Mouse (Mus musculus) liver, embryonic 12.5 days (tissue): ENCODE measurements around the gene Fads3. TPM values are rescaled to one million over a fixed set of nuclear protein-coding genes. Genes with fewer than 3 reads are reported as not detected.

ENCODE experiments used
- ATAC-seq: fragments of 200-750 bp; cut with Nextera tagmentation; 2 replicates; pipeline ENCODE4 v1.8.0; 2017; ENCODE audit warnings: moderate number of reproducible peaks, mild to moderate bottlenecking, moderate library complexity
- H3K27ac ChIP-seq: fragments of 300-500 bp; sonication (generic); 2 replicates; pipeline ENCODE4 v1.5.1; 2016; ENCODE audit warnings: mild to moderate bottlenecking
- H3K27me3 ChIP-seq: fragments of 300-500 bp; sonication (generic); replicated peaks from 2 replicates; pipeline ENCODE4 v1.6.1; 2016; ENCODE audit warnings: mild to moderate bottlenecking, moderate library complexity
- H3K36me3 ChIP-seq: fragments of 300-500 bp; sonication (generic); 2 replicates; pipeline ENCODE4 v1.6.1; 2016; ENCODE audit warnings: mild to moderate bottlenecking, moderate library complexity
- H3K4me1 ChIP-seq: fragments of 300-500 bp; sonication (generic); 2 replicates; pipeline ENCODE4 v1.6.1; 2016
- H3K4me2 ChIP-seq: fragments of 300-500 bp; sonication (generic); 2 replicates; pipeline ENCODE4 v1.6.1; 2016; ENCODE audit warnings: mild to moderate bottlenecking, moderate library complexity
- H3K4me3 ChIP-seq: fragments of 300-500 bp; sonication (generic); 2 replicates; pipeline ENCODE4 v1.5.1; 2016; ENCODE audit warnings: mild to moderate bottlenecking, moderate library complexity
- H3K9ac ChIP-seq: fragments of 300-500 bp; sonication (generic); 2 replicates; pipeline ENCODE4 v1.6.1; 2016; ENCODE audit warnings: mild to moderate bottlenecking, moderate library complexity
- H3K9me3 ChIP-seq: fragments of 300-500 bp; sonication (generic); replicated peaks from 2 replicates; pipeline ENCODE4 v1.6.1; 2016; ENCODE audit warnings: mild to moderate bottlenecking, moderate library complexity
- WGBS: fragments of 180-500 bp; shearing (Covaris S2); methylation state at CpG from one replicate; pipeline ENCODE4 v1.1.7; 2016; ENCODE audit not compliant: insufficient replicate concordance; 5-methylcytosine and 5-hydroxymethylcytosine counted together
- polyA plus RNA-seq: library from polyadenylated mRNA; unstranded; fragments of >200 nt; fragmentation: Nextera tagmentation; extraction: Ambion mirVana; gene quantifications from 2 replicates; pipeline ENCODE4 v1.2.1, GENCODE M21; 2016

The Fads3 gene
- polyA plus RNA-seq, 1 experiment from 2014 or later, result 10.0 TPM

- peak overlapping the region; percentile 88 for H3K4me2 ChIP-seq
- H3K4me1 ChIP-seq, result peaks cover 71% of the 10 kb centered on the region
- H3K27me3 ChIP-seq, result peaks cover 17% of the 10 kb centered on the region
- ATAC-seq, result peak; percentile 3; the same call in 1 of the 2 replicates
- H3K9me3 ChIP-seq, result no peaks in the 10 kb centered on the region
- peak overlapping the region; percentile 60 for H3K9ac ChIP-seq
- WGBS, result 9% methylated on average over 20 of the region's 20 CpGs
- H3K4me3 ChIP-seq, result peak overlapping the region; percentile 58
- peak overlapping the region; percentile 11; the same call in 1 of the 2 replicates for H3K27ac ChIP-seq
- peaks cover 27% of the 10 kb centered on the region for H3K36me3 ChIP-seq
Observed at GRCm38 (mm10) chr19:10040866-10041387, 442 bp upstream of the Fads3 start.

- Histone ChIP-seq H3K27me3 (peaks cover 17% of the 10 kb centered on the region), H3K27ac (no peak overlapping the region)
- 50% methylated on average over 6 of the region's 6 CpGs for WGBS
Observed at GRCm38 (mm10) chr19:10042232-10042631, 863 bp downstream of the Fads3 start.

DNA sequence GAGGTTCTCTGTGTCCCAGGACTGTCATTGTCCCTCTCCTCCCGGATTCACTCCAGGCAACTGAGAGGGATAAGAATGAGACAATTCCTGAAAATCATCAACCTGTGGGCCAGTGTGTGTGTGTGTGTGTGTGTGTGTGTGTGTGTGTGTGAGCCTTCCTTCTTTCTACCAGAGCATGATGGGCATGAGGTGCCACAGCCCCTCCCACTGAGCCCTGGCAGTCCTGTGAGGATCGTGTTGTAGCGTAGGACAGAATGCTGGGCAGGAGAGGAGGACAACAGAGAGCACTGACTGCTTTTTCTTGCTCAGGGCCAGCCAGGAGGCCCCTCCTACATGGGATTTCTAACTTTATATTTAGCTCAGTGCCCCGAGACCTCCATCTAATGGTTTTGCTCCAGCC lies 1.4 kb downstream of the Fads3 start:
- H3K4me3 ChIP-seq, result no peak overlapping the region
- no peak overlapping the region for H3K9ac ChIP-seq
- peaks cover 8% of the 10 kb centered on the region for H3K36me3 ChIP-seq
- H3K27ac ChIP-seq, result no peak overlapping the region
- no peaks in the 10 kb centered on the region for H3K9me3 ChIP-seq
- WGBS, result 80% methylated on average over 4 of the region's 4 CpGs
- ATAC-seq, result no peak
- H3K4me1 ChIP-seq, result peaks cover 73% of the 10 kb centered on the region
- H3K4me2 ChIP-seq, result peak overlapping the region; percentile 88
- peaks cover 17% of the 10 kb centered on the region for H3K27me3 ChIP-seq

More at GRCm38 (mm10) chr19:10042232-10042631, 863 bp downstream of the Fads3 start:
- H3K36me3 ChIP-seq, result peaks cover 14% of the 10 kb centered on the region
- H3K4me2 ChIP-seq, result peak overlapping the region; percentile 88
- peak overlapping the region; percentile 60 for H3K9ac ChIP-seq
- H3K4me3 ChIP-seq, result peak overlapping the region; percentile 58
- H3K9me3 ChIP-seq, result no peaks in the 10 kb centered on the region
- no peak for ATAC-seq
- H3K4me1 ChIP-seq, result peaks cover 72% of the 10 kb centered on the region

GRCm38 (mm10) chr19:10043643-10044042 lies 2.3 kb downstream of the Fads3 start:
- Histone ChIP-seq H3K36me3 (peaks cover 2% of the 10 kb centered on the region; the same call in 1 of the 2 replicates), H3K4me1 (peaks cover 70% of the 10 kb centered on the region), H3K27me3 (peaks cover 20% of the 10 kb centered on the region), H3K4me3 (no peak overlapping the region), H3K9ac (no peak overlapping the region), H3K9me3 (no peaks in the 10 kb centered on the region), H3K4me2 (no peak overlapping the region), H3K27ac (no peak overlapping the region)
- ATAC-seq, result no peak

DNA sequence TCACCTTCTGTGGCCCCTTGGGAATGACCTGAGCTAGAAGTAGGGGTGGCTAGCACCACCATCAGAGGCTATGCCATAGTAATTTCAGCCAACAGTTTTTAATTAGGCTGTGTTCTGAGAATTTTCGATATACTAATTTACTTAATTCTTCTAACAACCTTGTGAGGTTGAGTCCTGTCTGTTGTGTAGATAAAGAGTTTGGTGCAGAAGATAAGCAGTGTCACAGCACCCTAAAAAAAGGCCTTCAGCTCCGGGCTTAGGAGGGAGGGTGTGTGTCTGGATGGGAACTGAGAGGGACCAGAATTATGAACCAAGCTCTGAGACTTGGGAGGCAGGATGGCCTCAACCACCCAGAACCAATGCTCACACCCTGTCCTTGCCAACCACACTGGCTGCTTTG lies 4.3 kb downstream of the Fads3 start:
- no peak for ATAC-seq
- no peaks in the 10 kb centered on the region for H3K9me3 ChIP-seq
- H3K27ac ChIP-seq, result 0 out of 2 replicates have a peak overlapping the region, but pooled peaks have one; percentile 9

GRCm38 (mm10) chr19:10046346-10046745 lies 5.0 kb downstream of the Fads3 start:
- H3K36me3 ChIP-seq, result no peaks in the 10 kb centered on the region
- peaks cover 15% of the 10 kb centered on the region for H3K27me3 ChIP-seq
- H3K27ac ChIP-seq, result no peak overlapping the region
- H3K9me3 ChIP-seq, result no peaks in the 10 kb centered on the region
- 61% methylated on average over 4 of the region's 4 CpGs for WGBS
- no peak overlapping the region for H3K4me2 ChIP-seq
- no peak overlapping the region for H3K4me3 ChIP-seq
- H3K4me1 ChIP-seq, result peaks cover 66% of the 10 kb centered on the region
- H3K9ac ChIP-seq, result no peak overlapping the region
- no peak for ATAC-seq

More for the DNA sequence above, 4.3 kb downstream of the Fads3 start:
- WGBS, result 37% methylated on average over 2 of the region's 2 CpGs
- Histone ChIP-seq H3K4me2 (no peak overlapping the region), H3K4me1 (peaks cover 73% of the 10 kb centered on the region), H3K36me3 (no peaks in the 10 kb centered on the region), H3K4me3 (no peak overlapping the region), H3K27me3 (peaks cover 21% of the 10 kb centered on the region), H3K9ac (no peak overlapping the region)

DNA sequence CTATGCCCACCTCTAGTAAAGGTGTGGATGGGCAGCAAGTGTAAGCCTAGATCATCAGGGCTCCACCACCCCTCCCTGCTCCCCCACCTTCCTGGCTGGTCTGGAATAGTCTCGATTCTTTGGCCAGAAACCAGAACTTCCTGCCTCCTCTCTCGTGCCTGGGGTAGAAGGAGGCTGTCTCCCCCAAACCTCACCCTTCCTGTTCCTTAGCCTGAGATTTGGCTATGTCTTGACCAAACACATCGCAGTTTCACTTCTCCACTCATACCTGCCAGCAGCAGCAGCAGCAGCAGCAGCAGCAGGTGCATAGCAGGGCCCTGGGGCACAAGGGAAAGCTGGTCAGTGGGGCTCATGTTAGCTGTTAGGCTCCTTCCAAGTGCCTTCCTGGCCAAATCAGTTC lies 5.6 kb downstream of the Fads3 start:
- H3K27ac ChIP-seq, result no peak overlapping the region
- no peak overlapping the region for H3K4me2 ChIP-seq
- H3K27me3 ChIP-seq, result peaks cover 9% of the 10 kb centered on the region; the same call in 1 of the 2 replicates
- ATAC-seq, result no peak
- no peaks in the 10 kb centered on the region for H3K36me3 ChIP-seq
- no peak overlapping the region for H3K9ac ChIP-seq
- peaks cover 60% of the 10 kb centered on the region for H3K4me1 ChIP-seq
- H3K9me3 ChIP-seq, result no peaks in the 10 kb centered on the region
- H3K4me3 ChIP-seq, result no peak overlapping the region
- 30% methylated on average over 3 of the region's 3 CpGs for WGBS

- Histone ChIP-seq H3K27me3 (0 out of 2 replicates have a peak, but pooled peaks cover 13% of the 10 kb centered on the region), H3K4me2 (no peak overlapping the region), H3K9ac (no peak overlapping the region), H3K4me3 (no peak overlapping the region), H3K27ac (no peak overlapping the region), H3K4me1 (peaks cover 37% of the 10 kb centered on the region), H3K36me3 (peaks cover 11% of the 10 kb centered on the region), H3K9me3 (no peaks in the 10 kb centered on the region)
- no peak for ATAC-seq
Observed at GRCm38 (mm10) chr19:10049533-10049932, 8.2 kb downstream of the Fads3 start.

DNA sequence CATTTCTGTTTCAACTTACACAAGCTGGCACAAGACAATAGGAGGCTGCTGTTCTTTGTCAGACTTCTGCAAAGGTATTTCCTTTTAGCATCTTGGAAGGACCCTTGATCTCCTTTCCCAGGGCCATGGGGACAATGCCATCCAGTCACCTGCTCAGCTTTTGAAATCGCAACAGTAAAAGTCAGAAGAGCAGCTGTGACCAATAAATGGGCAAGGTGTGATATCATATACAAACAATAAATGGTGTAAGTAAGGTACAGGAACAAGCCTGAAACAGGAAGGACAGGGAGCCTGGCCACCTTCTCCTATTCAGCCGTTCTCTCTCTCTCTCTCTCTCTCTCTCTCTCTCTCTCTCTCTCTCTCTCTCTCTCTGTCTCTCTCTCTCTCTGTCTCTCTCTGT lies 9.1 kb downstream of the Fads3 start:
- Histone ChIP-seq H3K4me3 (no peak overlapping the region), H3K4me1 (peaks cover 28% of the 10 kb centered on the region), H3K36me3 (peaks cover 17% of the 10 kb centered on the region), H3K9ac (no peak overlapping the region), H3K9me3 (no peaks in the 10 kb centered on the region), H3K27me3 (0 out of 2 replicates have a peak, but pooled peaks cover 15% of the 10 kb centered on the region), H3K27ac (no peak overlapping the region), H3K4me2 (no peak overlapping the region)
- 77% methylated on average over 2 of the region's 2 CpGs for WGBS
- no peak for ATAC-seq

GRCm38 (mm10) chr19:10052698-10053097 lies 11.3 kb downstream of the Fads3 start:
- peaks cover 5% of the 10 kb centered on the region for H3K4me1 ChIP-seq
- H3K9me3 ChIP-seq, result no peaks in the 10 kb centered on the region
- 71% methylated on average over 4 of the region's 4 CpGs for WGBS
- peaks cover 26% of the 10 kb centered on the region for H3K36me3 ChIP-seq
- ATAC-seq, result no peak
- no peak overlapping the region for H3K4me2 ChIP-seq
- no peak overlapping the region for H3K9ac ChIP-seq
- H3K4me3 ChIP-seq, result no peak overlapping the region
- 0 out of 2 replicates have a peak, but pooled peaks cover 15% of the 10 kb centered on the region for H3K27me3 ChIP-seq
- H3K27ac ChIP-seq, result no peak overlapping the region

DNA sequence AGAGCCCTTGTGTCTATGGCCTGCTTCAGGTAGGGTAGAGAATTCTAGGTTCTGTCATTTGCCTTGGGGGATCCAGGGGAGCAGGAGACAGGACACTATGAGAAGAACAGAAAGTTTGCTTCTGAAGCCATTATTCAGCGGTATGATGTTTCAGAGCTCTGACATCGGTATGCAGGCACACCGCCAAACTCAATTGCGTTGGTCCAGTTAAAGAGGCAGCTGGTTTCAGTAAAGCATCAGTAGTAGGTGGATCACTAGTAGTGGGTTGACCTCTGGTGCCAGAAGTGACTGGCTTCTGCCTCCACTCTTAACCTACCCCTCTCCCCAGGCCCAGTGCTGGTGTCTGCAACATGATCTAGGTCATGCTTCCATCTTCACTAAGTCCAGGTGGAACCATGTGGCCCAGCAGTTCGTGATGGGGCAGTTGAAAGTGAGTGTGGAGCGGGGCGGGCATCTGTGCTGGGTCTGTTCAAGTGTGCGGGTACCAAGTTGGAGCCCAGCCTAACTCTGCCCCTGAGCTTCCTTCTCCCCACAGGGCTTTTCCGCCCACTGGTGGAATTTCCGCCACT lies 12.4 kb downstream of the Fads3 start:
- WGBS, result 81% methylated on average over 10 of the region's 10 CpGs
- H3K4me1 ChIP-seq, result peaks cover 10% of the 10 kb centered on the region
- H3K27me3 ChIP-seq, result 0 out of 2 replicates have a peak, but pooled peaks cover 11% of the 10 kb centered on the region
- no peak overlapping the region for H3K4me2 ChIP-seq
- ATAC-seq, result no peak
- no peak overlapping the region for H3K4me3 ChIP-seq
- H3K9ac ChIP-seq, result no peak overlapping the region
- peaks cover 26% of the 10 kb centered on the region for H3K36me3 ChIP-seq
- no peaks in the 10 kb centered on the region for H3K9me3 ChIP-seq
- no peak overlapping the region for H3K27ac ChIP-seq

GRCm38 (mm10) chr19:10054361-10055075 lies 13.1 kb downstream of the Fads3 start:
- no peak overlapping the region for H3K4me3 ChIP-seq
- 0 out of 2 replicates have a peak, but pooled peaks cover 11% of the 10 kb centered on the region for H3K27me3 ChIP-seq
- H3K9ac ChIP-seq, result no peak overlapping the region
- WGBS, result 78% methylated on average over 6 of the region's 6 CpGs
- ATAC-seq, result no peak
- H3K4me2 ChIP-seq, result no peak overlapping the region
- no peak overlapping the region for H3K27ac ChIP-seq
- no peaks in the 10 kb centered on the region for H3K9me3 ChIP-seq
- peaks cover 16% of the 10 kb centered on the region for H3K4me1 ChIP-seq
- peaks cover 26% of the 10 kb centered on the region for H3K36me3 ChIP-seq
